Mouse (Mus musculus) kidney, adult 2 months (tissue): ENCODE results near the gene Ndufb5. TPM values are rescaled to one million over a fixed set of nuclear protein-coding genes. Genes with fewer than 3 reads are reported as not detected.
"Not testable (repeated sequence)": the region's sequence is repeated elsewhere in the genome, so short reads cannot be mapped to it uniquely, and the experiment has no call there.

Experiments used
- DNase-seq: peaks from one replicate; pipeline ENCODE4 v3.0.0; 2021
- H3K27ac ChIP-seq: fragments of 200-500 bp; 2 replicates; pipeline ENCODE4 v1.5.1; 2012; ENCODE audit warnings: low read depth, low read length, control low read depth, inconsistent platforms; ENCODE audit not compliant: insufficient read depth
- H3K27me3 ChIP-seq: fragments of 200-500 bp; replicated peaks from 2 replicates; pipeline ENCODE4 v1.6.1; 2012; ENCODE audit warnings: mild to moderate bottlenecking, moderate library complexity, low read length, inconsistent platforms; ENCODE audit not compliant: control insufficient read depth, insufficient read depth
- H3K36me3 ChIP-seq: fragments of 200-500 bp; 2 replicates; pipeline ENCODE4 v1.6.1; 2012; ENCODE audit warnings: mild to moderate bottlenecking, moderate library complexity, low read length, inconsistent platforms; ENCODE audit not compliant: control insufficient read depth, insufficient read depth
- H3K4me1 ChIP-seq: fragments of 200-500 bp; 2 replicates; pipeline ENCODE4 v1.6.1; 2011; ENCODE audit warnings: low read length; ENCODE audit not compliant: control insufficient read depth, insufficient read depth
- H3K4me3 ChIP-seq: fragments of 200-500 bp; 2 replicates; pipeline ENCODE4 v1.5.1; 2011; ENCODE audit warnings: mild to moderate bottlenecking, low read depth, low read length, control low read depth; ENCODE audit not compliant: insufficient read depth
- CTCF ChIP-seq: fragments of 200-500 bp; conservative IDR thresholded peaks from 2 replicates; pipeline ENCODE4 v1.5.1; 2011; ENCODE audit warnings: low read depth, mild to moderate bottlenecking, control low read depth, low read length, moderate library complexity, mixed read lengths; ENCODE audit not compliant: insufficient read depth, insufficient read length
- POLR2A ChIP-seq: fragments of 200-500 bp; IDR thresholded peaks from one replicate; pipeline ENCODE4 v1.6.1; 2011; ENCODE audit warnings: low read depth, low read length, control low read depth
- WGBS: fragments of 180-500 bp; shearing (Covaris S2); methylation state at CpG from one replicate; pipeline ENCODE4 v1.1.7; 2018; 5-methylcytosine and 5-hydroxymethylcytosine counted together
- polyA plus RNA-seq: library from polyadenylated mRNA; depleted of rRNA; stranded (reverse); fragments of >200 nt; gene quantifications from 2 replicates; pipeline ENCODE4 v1.2.3, GENCODE M21; 2012

Ndufb5 gene
- polyA plus RNA-seq, 1 experiment = 540 TPM

DNA sequence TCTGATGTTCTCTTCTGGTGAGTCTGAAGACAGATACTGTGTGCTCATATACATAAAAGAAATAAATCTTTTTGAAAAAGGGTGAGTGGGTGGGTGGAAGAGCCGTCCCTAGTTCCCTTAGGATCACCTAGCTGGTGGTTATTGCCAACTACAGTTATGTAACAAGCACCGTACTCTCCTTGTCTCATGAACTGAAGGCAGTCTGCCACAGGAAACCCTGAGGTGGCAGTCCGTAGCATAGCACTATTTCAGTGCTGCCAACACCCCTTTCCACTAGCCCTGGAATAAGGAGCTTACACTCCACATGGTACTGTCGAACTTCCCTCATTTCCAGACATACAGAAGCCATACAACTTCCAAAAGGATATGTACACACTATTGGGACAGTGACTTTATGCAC is 8.9 kb upstream of the Ndufb5 start:
- no peak for DNase-seq
- WGBS = 75% methylated on average over 4 of the region's 4 CpGs

DNA sequence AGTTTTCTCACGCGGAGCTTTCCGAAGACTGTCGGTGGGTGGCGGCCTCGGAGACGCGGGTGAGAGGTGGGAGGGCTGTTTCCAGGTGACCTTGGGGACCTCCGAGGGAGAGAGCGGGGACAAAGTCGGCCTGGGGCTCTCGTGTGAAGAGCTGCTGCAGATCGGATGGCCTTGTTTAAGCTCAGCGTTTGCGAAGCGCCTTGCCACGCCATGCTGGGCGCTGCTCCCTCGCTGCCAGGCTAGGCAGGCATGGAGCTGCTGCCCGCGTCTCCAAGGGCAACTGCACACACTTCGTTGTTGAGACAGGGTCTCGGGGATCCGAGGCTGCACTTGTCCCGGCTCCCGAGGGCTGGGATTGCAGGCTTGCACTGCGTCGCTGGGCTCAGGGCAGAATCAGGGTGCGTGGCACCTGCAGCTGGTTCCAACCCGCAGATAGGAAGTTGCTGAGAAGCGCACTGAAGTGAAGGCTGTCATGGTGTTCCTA is 424 bp downstream of the Ndufb5 start, which contains the start of gene Mrpl47:
TSS of gene Mrpl47 (minus strand) at position 434 of the 484 bp plus-strand sequence.
- H3K27me3 ChIP-seq = no peaks in the 10 kb centered on the region
- H3K4me1 ChIP-seq = peaks cover 6% of the 10 kb centered on the region
- DNase-seq = no peak
- TF ChIP-seq CTCF = no peak
- no peak for TF ChIP-seq POLR2A
- H3K27ac ChIP-seq = peak within 1 kb of the TSS; percentile 82
- peak within 1 kb of the TSS; percentile 82 for H3K4me3 ChIP-seq
- H3K36me3 ChIP-seq = no peaks in the 10 kb centered on the region
- under 1% methylated on average over 31 of the region's 31 CpGs for WGBS

More for the DNA sequence above, 8.9 kb upstream of the Ndufb5 start:
- Histone ChIP-seq H3K4me3 (no peak overlapping the region), H3K36me3 (peaks cover 8% of the 10 kb centered on the region), H3K4me1 (no peaks in the 10 kb centered on the region), H3K27me3 (no peaks in the 10 kb centered on the region), H3K27ac (no peak overlapping the region)
- no peak for TF ChIP-seq POLR2A
- no peak for TF ChIP-seq CTCF

DNA sequence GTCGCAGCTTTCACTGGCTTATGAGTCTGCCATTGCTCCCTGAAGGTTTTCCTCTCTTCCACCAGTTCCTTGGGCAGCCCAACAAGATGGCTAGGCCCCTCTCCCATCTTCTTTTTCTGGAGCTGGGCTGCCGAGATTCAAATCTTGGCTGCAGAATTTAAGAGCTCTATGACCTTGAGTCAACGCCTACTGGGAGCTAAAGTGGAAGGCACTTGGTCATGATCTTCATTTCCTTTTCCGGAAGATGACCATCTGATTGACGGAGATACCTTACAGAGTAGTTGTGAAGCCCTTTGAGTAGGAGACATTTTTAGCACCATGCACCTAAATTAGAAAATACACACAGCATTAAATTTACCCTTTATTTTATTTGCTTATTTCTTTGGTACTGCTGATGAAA is 1.8 kb downstream of the Ndufb5 start:
- no peaks in the 10 kb centered on the region for H3K36me3 ChIP-seq
- no peak for DNase-seq
- H3K27me3 ChIP-seq = no peaks in the 10 kb centered on the region
- TF ChIP-seq CTCF = no peak
- no peak for TF ChIP-seq POLR2A
- no peak overlapping the region for H3K4me3 ChIP-seq
- peaks cover 6% of the 10 kb centered on the region for H3K4me1 ChIP-seq
- WGBS = 89% methylated on average over 5 of the region's 5 CpGs
- no peak overlapping the region for H3K27ac ChIP-seq

DNA sequence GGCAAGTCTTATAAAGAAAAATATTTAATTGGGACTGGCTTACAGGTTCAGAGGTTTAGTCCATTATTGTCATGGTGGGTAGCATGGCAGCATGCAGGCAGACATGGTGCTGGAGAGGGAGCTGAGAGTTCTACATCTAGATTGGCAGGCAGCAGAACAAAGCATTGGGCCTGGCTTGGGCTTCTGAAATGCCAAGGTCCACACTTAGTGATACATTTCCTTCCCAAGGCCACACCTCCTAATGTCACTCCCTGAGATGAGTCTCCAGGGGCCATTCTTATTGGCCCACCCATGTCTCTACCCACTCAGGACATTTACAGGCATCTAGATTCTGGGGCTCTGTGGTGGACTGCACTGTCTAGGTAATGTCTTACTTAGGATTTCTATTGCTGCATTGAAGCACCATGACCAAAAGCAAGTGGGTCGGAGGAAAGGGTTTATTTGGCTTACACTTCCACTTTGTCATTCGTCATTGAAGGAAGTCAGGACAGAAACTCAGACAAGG is 5.5 kb downstream of the Ndufb5 start:
- H3K27me3 ChIP-seq = no peaks in the 10 kb centered on the region
- no peak for DNase-seq
- 70% methylated on average over 2 of the region's 2 CpGs for WGBS
- peaks cover 6% of the 10 kb centered on the region for H3K4me1 ChIP-seq
- H3K27ac ChIP-seq = no peak overlapping the region
- no peak overlapping the region for H3K4me3 ChIP-seq
- no peak for TF ChIP-seq POLR2A
- TF ChIP-seq CTCF = no peak
- H3K36me3 ChIP-seq = peaks cover 2% of the 10 kb centered on the region; the same call in 1 of the 2 replicates

DNA sequence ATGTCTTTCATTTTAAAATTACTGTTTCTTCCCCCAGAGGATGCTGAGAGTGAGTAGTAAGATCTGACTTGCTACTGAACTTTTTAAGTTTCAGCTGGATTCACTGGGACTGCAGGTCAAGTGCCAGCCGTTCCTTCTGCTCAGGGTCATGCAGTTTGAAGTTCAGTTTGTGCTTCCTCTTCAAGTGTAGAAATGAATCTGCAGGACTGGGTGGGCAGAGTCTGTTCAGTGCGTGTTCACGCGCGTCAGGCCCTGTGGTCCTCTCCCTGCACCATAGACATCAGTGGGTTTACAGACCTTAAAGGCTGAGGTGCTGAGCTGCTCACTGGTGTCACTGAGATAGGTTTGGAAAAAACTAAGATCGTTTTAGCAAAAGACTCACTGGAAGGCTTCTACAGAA is 8.2 kb downstream of the Ndufb5 start:
- H3K36me3 ChIP-seq = peaks cover 2% of the 10 kb centered on the region; the same call in 1 of the 2 replicates
- no peak for TF ChIP-seq CTCF
- no peak for TF ChIP-seq POLR2A
- H3K27ac ChIP-seq = no peak overlapping the region
- no peaks in the 10 kb centered on the region for H3K4me1 ChIP-seq
- H3K27me3 ChIP-seq = no peaks in the 10 kb centered on the region
- no peak overlapping the region for H3K4me3 ChIP-seq
- DNase-seq = no peak
- 85% methylated on average over 6 of the region's 6 CpGs for WGBS

DNA sequence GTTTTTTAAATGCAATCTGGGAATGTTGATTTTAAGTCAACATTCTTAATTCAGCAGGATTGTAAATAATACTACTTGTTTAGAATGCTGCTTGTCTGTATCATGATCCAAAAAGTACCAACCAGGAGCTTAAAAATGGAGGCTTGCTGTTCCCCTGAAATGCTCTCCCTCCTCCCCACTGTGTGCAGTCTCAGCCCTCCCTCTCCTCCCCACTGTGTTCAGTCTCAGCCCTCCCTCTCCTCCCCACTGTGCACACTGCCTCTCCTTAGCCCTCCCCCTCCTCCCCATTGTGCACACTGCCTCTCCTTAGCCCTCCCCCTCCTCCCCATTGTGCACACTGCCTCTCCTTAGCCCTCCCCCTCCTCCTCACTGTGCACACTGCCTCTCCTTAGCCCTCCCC is 8.6 kb downstream of the Ndufb5 start:
- H3K27me3 ChIP-seq, DNase-seq, H3K36me3 ChIP-seq, H3K27ac ChIP-seq, H3K4me1 ChIP-seq, H3K4me3 ChIP-seq: not testable (repeated sequence)

DNA sequence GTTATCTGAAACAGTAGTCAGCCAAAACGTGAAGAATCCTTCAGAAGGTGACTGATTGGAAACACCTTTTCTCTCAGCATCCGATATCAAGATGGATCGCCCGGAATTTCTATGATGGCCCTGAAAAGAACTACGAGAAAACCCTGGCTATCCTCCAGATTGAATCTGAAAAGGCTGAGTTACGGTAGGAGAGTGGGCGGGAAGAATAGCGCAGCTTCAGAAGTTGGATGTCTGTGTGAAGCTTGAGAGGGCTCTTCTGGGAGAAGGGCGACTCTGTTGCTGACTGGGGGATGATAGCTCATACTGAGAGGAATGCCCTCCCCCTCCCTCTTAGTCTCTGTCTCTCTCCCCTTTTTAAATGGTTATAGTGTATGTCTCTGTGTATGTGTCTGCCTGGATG is 11.6 kb downstream of the Ndufb5 start:
- 89% methylated on average over 9 of the region's 9 CpGs for WGBS

More for the DNA sequence above, 11.6 kb downstream of the Ndufb5 start:
- peaks cover 2% of the 10 kb centered on the region for H3K36me3 ChIP-seq
- no peaks in the 10 kb centered on the region for H3K4me1 ChIP-seq
- H3K27me3 ChIP-seq = no peaks in the 10 kb centered on the region
- H3K4me3 ChIP-seq = no peak overlapping the region
- no peak overlapping the region for H3K27ac ChIP-seq
- DNase-seq = no peak
- TF ChIP-seq POLR2A = no peak
- TF ChIP-seq CTCF = no peak
